Mouse (Mus musculus): Measurements from ENCODE around the gene Trp73. TPM values are rescaled to one million over a fixed set of nuclear protein-coding genes. Genes with fewer than 3 reads are reported as not detected.

The Trp73 gene
- total RNA-seq, 1 experiment: 2.6 TPM

- H3K36me3 ChIP-seq (ENCODE audit: control insufficient read depth, insufficient read depth, low read length, poor library complexity, severe bottlenecking): peaks cover 35% of the 10 kb centered on the region
- DNase-seq (ENCODE audit: low read depth, low spot score): no peak
- TF ChIP-seq ZC3H11A (IDR thresholded peaks at IDR 0.05; ENCODE audit: borderline replicate concordance, low read depth, low read length): no peak
- no peak for TF ChIP-seq ZNF384 (IDR thresholded peaks at IDR 0.05; ENCODE audit: low read depth, low read length)
- TF ChIP-seq CHD2 (IDR thresholded peaks at IDR 0.05; ENCODE audit: low read depth, low read length): no peak
- TF ChIP-seq HCFC1 (IDR thresholded peaks at IDR 0.05; ENCODE audit: borderline replicate concordance, insufficient read depth, low read length): no peak
- no peak for TF ChIP-seq MAFK (IDR thresholded peaks at IDR 0.05; ENCODE audit: insufficient read depth, low read depth, low read length)
- in situ Hi-C loops (cut with MboI; ENCODE audit: low sequenced_read_pairs in 2 of 2, unreplicated experiment in 2 of 2): no loop called here
- H3K9ac ChIP-seq (ENCODE audit: insufficient read depth, low read depth, low read length, poor library complexity, severe bottlenecking): no peak overlapping the region
- H3K4me1 ChIP-seq (ENCODE audit: control insufficient read depth in 2 of 2, insufficient read depth in 2 of 2, low read length in 2 of 2, poor library complexity in 1 of 2): peaks cover 0 to 6% of the 10 kb centered on the region in 2 experiments; a peak in 1 of 4 replicates
- H3K27ac ChIP-seq (ENCODE audit: insufficient read depth, low read depth, low read length, poor library complexity, severe bottlenecking): no peak overlapping the region
- H3K9me3 ChIP-seq (ENCODE audit: control insufficient read depth, insufficient read depth, low read depth, low read length): no peaks in the 10 kb centered on the region
- no peak overlapping the region for H3K4me3 ChIP-seq (ENCODE audit: insufficient read depth in 1 of 2, low read depth in 1 of 2, low read length in 2 of 2, poor library complexity in 1 of 2, severe bottlenecking in 1 of 2)
These were observed 16.0 kb upstream of the Trp73 start for GRCm38 (mm10) chr4:154156050-154156449.

- DNase-seq (ENCODE audit: low read depth, low spot score): no peak
- peaks cover 39% of the 10 kb centered on the region for H3K36me3 ChIP-seq (ENCODE audit: control insufficient read depth, insufficient read depth, low read length, poor library complexity, severe bottlenecking)
- H3K27ac ChIP-seq (ENCODE audit: insufficient read depth, low read depth, low read length, poor library complexity, severe bottlenecking): no peak overlapping the region
- H3K4me1 ChIP-seq (ENCODE audit: control insufficient read depth in 2 of 2, insufficient read depth in 2 of 2, low read length in 2 of 2, poor library complexity in 1 of 2): peaks cover 0 to under 1% of the 10 kb centered on the region in 2 experiments; a peak in 1 of 4 replicates
- no peak overlapping the region for H3K4me3 ChIP-seq (ENCODE audit: insufficient read depth in 1 of 2, low read depth in 1 of 2, low read length in 2 of 2, poor library complexity in 1 of 2, severe bottlenecking in 1 of 2)
- TF ChIP-seq HCFC1 (IDR thresholded peaks at IDR 0.05; ENCODE audit: borderline replicate concordance, insufficient read depth, low read length) (no peak), CHD2 (IDR thresholded peaks at IDR 0.05; ENCODE audit: low read depth, low read length) (no peak), MAFK (IDR thresholded peaks at IDR 0.05; ENCODE audit: insufficient read depth, low read depth, low read length) (no peak), ZNF384 (IDR thresholded peaks at IDR 0.05; ENCODE audit: low read depth, low read length) (no peak), ZC3H11A (IDR thresholded peaks at IDR 0.05; ENCODE audit: borderline replicate concordance, low read depth, low read length) (no peak)
- no peak overlapping the region for H3K9ac ChIP-seq (ENCODE audit: insufficient read depth, low read depth, low read length, poor library complexity, severe bottlenecking)
- in situ Hi-C loops (cut with MboI; ENCODE audit: low sequenced_read_pairs in 2 of 2, unreplicated experiment in 2 of 2): no loop called here
- no peaks in the 10 kb centered on the region for H3K9me3 ChIP-seq (ENCODE audit: control insufficient read depth, insufficient read depth, low read depth, low read length)
These were observed 14.1 kb upstream of the Trp73 start for GRCm38 (mm10) chr4:154154104-154154503.

- H3K9ac ChIP-seq (ENCODE audit: insufficient read depth, low read depth, low read length, poor library complexity, severe bottlenecking): no peak overlapping the region
- H3K4me3 ChIP-seq (ENCODE audit: insufficient read depth in 1 of 2, low read depth in 1 of 2, low read length in 2 of 2, poor library complexity in 1 of 2, severe bottlenecking in 1 of 2): no peak overlapping the region
- no peak overlapping the region for H3K27ac ChIP-seq (ENCODE audit: insufficient read depth, low read depth, low read length, poor library complexity, severe bottlenecking)
- H3K9me3 ChIP-seq (ENCODE audit: control insufficient read depth, insufficient read depth, low read depth, low read length): no peaks in the 10 kb centered on the region
- peaks cover 6% of the 10 kb centered on the region; the same call in 1 of the 2 replicates for H3K36me3 ChIP-seq (ENCODE audit: control insufficient read depth, insufficient read depth, low read length, poor library complexity, severe bottlenecking)
- TF ChIP-seq CHD2 (IDR thresholded peaks at IDR 0.05; ENCODE audit: low read depth, low read length): no peak
- TF ChIP-seq MAFK (IDR thresholded peaks at IDR 0.05; ENCODE audit: insufficient read depth, low read depth, low read length): no peak
- no peak for TF ChIP-seq ZNF384 (IDR thresholded peaks at IDR 0.05; ENCODE audit: low read depth, low read length)
- TF ChIP-seq ZC3H11A (IDR thresholded peaks at IDR 0.05; ENCODE audit: borderline replicate concordance, low read depth, low read length): no peak
- no peak for TF ChIP-seq HCFC1 (IDR thresholded peaks at IDR 0.05; ENCODE audit: borderline replicate concordance, insufficient read depth, low read length)
- no peak for DNase-seq (ENCODE audit: low read depth, low spot score)
- peaks cover 0 to 9% of the 10 kb centered on the region in 2 experiments; a peak in 1 of 4 replicates for H3K4me1 ChIP-seq (ENCODE audit: control insufficient read depth in 2 of 2, insufficient read depth in 2 of 2, low read length in 2 of 2, poor library complexity in 1 of 2)
- in situ Hi-C loops (cut with MboI; ENCODE audit: low sequenced_read_pairs in 2 of 2, unreplicated experiment in 2 of 2): no loop called here
These were observed 6.3 kb upstream of the Trp73 start for GRCm38 (mm10) chr4:154146342-154146741.

- in situ Hi-C loops (cut with MboI; ENCODE audit: low sequenced_read_pairs in 2 of 2, unreplicated experiment in 2 of 2): no loop called here
- DNase-seq (ENCODE audit: low read depth, low spot score): no peak
- H3K4me3 ChIP-seq (ENCODE audit: insufficient read depth in 1 of 2, low read depth in 1 of 2, low read length in 2 of 2, poor library complexity in 1 of 2, severe bottlenecking in 1 of 2): no peak overlapping the region
- peaks cover 0 to 9% of the 10 kb centered on the region in 2 experiments; a peak in 1 of 4 replicates for H3K4me1 ChIP-seq (ENCODE audit: control insufficient read depth in 2 of 2, insufficient read depth in 2 of 2, low read length in 2 of 2, poor library complexity in 1 of 2)
- H3K36me3 ChIP-seq (ENCODE audit: control insufficient read depth, insufficient read depth, low read length, poor library complexity, severe bottlenecking): peaks cover 2% of the 10 kb centered on the region; the same call in 1 of the 2 replicates
- TF ChIP-seq MAFK (IDR thresholded peaks at IDR 0.05; ENCODE audit: insufficient read depth, low read depth, low read length): no peak
- TF ChIP-seq ZNF384 (IDR thresholded peaks at IDR 0.05; ENCODE audit: low read depth, low read length): no peak
- TF ChIP-seq CHD2 (IDR thresholded peaks at IDR 0.05; ENCODE audit: low read depth, low read length): no peak
- no peak for TF ChIP-seq HCFC1 (IDR thresholded peaks at IDR 0.05; ENCODE audit: borderline replicate concordance, insufficient read depth, low read length)
- no peak for TF ChIP-seq ZC3H11A (IDR thresholded peaks at IDR 0.05; ENCODE audit: borderline replicate concordance, low read depth, low read length)
- no peak overlapping the region for H3K9ac ChIP-seq (ENCODE audit: insufficient read depth, low read depth, low read length, poor library complexity, severe bottlenecking)
- no peaks in the 10 kb centered on the region for H3K9me3 ChIP-seq (ENCODE audit: control insufficient read depth, insufficient read depth, low read depth, low read length)
- H3K27ac ChIP-seq (ENCODE audit: insufficient read depth, low read depth, low read length, poor library complexity, severe bottlenecking): no peak overlapping the region
These were observed 4.7 kb upstream of the Trp73 start for GRCm38 (mm10) chr4:154144712-154145111.
